Mouse (Mus musculus): Measurements from ENCODE around the gene Pygm.

The Pygm gene

GRCm38 (mm10) chr19:6384128-6384527, at the start of gene Pygm:
Gene Pygm, plus strand, starts transcription at chr19:6384399.
- peak; percentile 70 for DNase-seq (ENCODE audit: low spot score)

GRCm38 (mm10) chr19:6334673-6335457, 49.3 kb upstream of the Pygm start, which contains the start of gene Men1:
Gene Men1, plus strand, starts transcription at chr19:6334979.
- DNase-seq (ENCODE audit: low spot score) = peak; percentile 90

- peak; percentile 45 for DNase-seq (ENCODE audit: low spot score)
Measured at GRCm38 (mm10) chr19:6335458-6335827, 48.8 kb upstream of the Pygm start.

GRCm38 (mm10) chr19:6336920-6337319, 47.3 kb upstream of the Pygm start:
- DNase-seq (ENCODE audit: low spot score) = no peak

DNA sequence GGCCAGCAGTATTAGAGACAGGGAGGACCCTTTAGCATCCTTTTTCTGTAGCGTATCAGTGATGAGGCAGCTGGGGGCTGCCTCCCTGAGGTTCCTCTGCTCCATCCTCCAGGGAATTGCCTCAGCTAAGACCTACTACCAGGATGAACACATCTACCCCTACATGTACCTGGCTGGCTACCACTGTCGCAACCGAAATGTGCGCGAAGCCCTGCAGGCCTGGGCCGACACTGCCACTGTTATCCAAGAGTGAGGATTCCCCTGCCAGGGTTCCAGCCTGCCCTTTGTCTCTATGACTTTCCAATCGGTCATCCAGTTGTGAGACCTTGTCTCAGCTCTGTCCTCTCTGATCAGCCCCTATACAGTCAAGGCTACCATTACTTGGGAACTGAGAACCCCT, 46.0 kb upstream of the Pygm start:
- no peak for DNase-seq (ENCODE audit: low spot score)

DNA sequence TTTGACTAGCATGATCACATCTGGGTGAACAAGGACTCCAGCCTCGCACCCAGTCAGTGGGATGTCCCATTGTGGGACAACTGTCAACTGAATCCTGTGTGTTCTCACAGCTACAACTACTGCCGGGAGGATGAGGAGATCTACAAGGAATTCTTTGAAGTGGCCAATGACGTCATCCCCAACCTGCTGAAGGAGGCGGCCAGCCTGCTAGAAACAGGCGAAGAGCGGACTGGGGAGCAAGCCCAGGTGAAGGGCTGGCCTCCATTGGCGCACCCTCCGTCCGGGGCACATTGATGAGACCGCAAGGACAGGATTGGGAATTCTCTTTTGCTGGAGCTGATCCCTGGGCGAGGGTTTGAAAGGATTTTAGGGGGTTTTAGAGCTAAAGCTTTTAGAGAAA, 45.5 kb upstream of the Pygm start:
- no peak for DNase-seq (ENCODE audit: low spot score)

GRCm38 (mm10) chr19:6339191-6339590, 45.0 kb upstream of the Pygm start:
- no peak for DNase-seq (ENCODE audit: low spot score)

DNA sequence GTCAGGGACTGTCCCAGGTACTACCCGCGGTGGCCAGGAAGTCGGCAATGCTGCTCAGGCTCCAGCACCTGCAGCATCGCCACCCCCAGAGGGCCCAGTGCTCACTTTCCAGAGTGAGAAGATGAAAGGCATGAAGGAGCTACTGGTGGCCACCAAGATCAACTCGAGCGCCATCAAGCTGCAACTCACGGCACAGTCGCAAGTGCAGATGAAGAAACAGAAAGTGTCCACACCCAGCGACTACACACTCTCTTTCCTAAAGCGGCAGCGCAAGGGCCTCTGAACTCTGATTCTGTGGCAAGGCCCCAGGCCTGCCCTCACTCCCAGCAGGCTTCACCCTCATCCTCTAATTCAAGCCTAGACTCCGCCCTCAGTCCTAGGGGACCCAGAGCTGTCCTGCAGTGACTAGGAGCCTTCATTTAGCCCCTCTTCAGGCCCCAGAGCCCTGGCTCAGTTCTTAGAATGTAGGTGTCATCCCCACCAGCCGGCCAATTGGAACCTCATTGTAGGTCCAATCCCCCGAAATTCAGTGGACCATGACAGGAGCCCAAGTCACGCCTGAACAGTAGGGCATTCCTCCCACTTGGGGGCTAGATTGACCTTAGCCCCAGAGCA, 44.2 kb upstream of the Pygm start:
- no peak for DNase-seq (ENCODE audit: low spot score)

GRCm38 (mm10) chr19:6340524-6341452, 43.4 kb upstream of the Pygm start, which contains the start of gene Map4k2:
Gene Map4k2, plus strand, starts transcription at chr19:6341135.
- peak; percentile 90 for DNase-seq (ENCODE audit: low spot score)

DNA sequence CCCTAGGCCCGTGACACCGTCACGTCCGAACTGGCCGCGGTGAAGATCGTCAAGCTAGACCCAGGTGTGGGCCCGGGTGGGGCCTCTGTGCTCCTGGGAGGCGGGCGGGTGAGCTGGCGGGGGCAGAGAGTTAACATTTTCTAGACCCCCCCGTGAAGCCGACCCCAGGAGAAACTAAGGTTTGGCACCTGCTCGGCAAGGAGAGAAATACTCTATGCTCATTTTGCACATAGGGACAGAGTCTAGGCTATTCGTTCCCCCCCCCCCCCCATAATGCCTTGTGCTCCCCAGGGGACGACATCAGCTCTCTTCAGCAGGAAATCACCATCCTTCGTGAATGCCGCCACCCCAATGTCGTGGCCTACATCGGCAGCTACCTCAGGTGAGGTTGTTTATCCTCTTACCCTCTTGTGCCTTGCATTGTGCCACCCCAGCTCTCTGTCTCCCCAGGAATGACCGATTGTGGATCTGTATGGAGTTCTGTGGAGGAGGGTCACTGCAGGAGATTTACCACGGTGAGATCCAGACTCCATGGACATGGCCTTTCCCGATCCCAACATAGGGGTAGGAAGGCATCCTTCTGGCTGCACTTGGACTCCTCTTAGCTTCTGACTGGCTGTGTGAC, 42.6 kb upstream of the Pygm start:
- no peak for DNase-seq (ENCODE audit: low spot score)

- no peak for DNase-seq (ENCODE audit: low spot score)
Measured at GRCm38 (mm10) chr19:6342276-6342933, 41.8 kb upstream of the Pygm start.

- DNase-seq (ENCODE audit: low spot score) = no peak
Measured at GRCm38 (mm10) chr19:6343066-6343925, 40.9 kb upstream of the Pygm start.

DNA sequence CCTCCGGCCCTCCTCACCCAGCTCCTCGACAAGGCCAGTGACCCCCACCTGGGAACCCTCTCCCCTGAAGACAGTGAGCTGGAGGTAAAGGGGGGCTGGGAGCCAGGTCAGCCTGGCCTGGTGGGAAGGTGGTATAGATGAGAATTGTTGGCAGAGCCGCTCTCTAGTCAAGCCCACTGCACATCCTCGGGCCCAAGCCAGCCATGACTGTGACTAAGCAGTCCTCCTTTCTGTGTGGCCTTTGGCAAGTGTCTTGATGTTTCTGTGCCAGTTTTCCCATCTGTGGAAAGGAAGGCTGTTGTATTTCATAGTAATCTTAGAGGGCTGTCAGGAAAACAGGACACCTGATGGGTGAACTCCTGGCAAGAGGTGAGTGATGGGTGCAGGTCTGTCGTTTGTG, 40.2 kb upstream of the Pygm start:
- DNase-seq (ENCODE audit: low spot score) = no peak

GRCm38 (mm10) chr19:6346023-6346422, 38.2 kb upstream of the Pygm start:
- no peak for DNase-seq (ENCODE audit: low spot score)

DNA sequence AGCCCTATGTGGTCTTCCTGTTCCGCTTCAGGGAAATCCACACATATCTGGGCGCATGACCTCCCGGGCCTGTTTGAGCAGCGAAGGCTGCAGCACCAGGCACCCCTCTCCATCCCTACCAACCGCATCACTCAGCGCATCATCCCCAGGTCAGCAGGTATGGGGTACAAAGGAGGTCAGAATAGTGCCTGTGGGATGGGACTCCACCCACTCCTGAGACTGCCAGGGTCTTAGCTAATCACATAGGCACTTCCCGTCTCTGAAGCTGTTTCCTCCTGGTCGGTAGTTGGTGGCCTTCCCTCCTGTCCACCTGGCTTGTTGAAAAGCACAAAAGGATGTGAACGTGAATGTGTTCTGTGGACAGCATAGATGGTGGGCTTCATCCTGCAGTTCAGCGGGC, 37.5 kb upstream of the Pygm start:
- no peak for DNase-seq (ENCODE audit: low spot score)

- no peak for DNase-seq (ENCODE audit: low spot score)
Measured at GRCm38 (mm10) chr19:6347615-6348014, 36.6 kb upstream of the Pygm start.

- no peak for DNase-seq (ENCODE audit: low spot score)
Measured at GRCm38 (mm10) chr19:6348717-6349116, 35.5 kb upstream of the Pygm start.

GRCm38 (mm10) chr19:6349215-6349983, 34.8 kb upstream of the Pygm start:
- no peak for DNase-seq (ENCODE audit: low spot score)

GRCm38 (mm10) chr19:6351431-6352106, 32.6 kb upstream of the Pygm start:
- DNase-seq (ENCODE audit: low spot score) = no peak
